Mouse (Mus musculus): Measurements from ENCODE around the gene Ntm.

Gene Ntm

DNA sequence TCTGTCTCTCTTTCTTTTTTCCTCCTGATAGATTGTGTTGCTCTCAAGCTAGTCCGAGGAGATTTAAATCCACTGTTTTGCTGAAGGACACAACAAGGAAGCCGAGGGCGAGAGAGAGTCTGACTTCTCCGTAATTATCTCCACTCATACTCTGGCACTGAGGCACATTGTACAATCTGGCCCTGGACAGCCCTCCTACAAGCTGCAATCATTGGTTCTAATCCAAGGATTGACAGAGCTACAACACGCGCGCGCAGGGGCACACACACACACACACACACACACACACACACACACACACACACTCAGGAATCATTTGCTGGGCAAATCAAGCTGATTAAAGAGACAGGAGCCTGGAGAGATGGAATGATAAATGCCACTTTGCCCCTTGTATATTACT lies at the start of gene Ntm:
Gene Ntm (minus strand): TSS at position 164 of the 400 bp plus-strand sequence.
- DNase-seq, result no peak

DNA sequence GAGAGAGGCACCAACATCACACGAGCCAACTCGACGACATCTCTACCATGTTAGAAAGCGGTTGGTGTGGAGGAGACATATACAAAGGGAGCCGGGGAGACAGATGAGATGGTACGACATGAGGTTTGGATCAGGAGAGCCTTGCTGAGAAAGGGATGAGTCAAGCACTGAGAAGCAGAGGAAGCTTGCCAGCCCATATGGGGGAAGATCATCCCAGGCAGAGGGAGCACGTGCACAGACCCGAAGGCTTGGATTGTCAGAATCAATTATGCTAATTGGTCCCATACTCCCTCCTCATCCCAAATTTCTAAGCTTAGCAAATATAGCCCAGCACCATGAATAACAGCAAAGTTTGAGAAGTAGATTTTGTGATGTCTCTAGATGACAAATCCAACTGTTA lies 42.8 kb upstream of the Ntm start:
- no peak for DNase-seq

DNA sequence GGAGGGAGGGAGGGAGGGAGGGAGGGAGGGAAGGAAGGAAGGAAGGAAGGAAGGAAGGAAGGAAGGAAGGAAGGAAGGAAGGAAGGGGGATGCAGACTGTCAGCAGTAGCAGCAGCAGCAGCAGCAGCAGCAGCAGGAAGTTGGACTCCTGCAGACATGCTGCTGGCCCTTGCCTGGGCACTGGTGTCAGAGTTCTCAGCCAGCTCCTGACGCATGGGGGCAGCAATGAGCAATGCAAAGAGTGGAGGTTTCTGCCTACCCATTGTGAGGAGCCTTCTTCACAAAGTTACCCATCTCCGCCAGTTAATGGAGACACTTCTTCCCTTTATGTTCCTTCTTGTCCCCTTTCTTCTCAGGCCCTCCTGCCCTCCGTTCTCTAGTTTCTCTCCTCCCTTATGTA lies 40.7 kb upstream of the Ntm start:
- DNase-seq, result peak; percentile 46

DNA sequence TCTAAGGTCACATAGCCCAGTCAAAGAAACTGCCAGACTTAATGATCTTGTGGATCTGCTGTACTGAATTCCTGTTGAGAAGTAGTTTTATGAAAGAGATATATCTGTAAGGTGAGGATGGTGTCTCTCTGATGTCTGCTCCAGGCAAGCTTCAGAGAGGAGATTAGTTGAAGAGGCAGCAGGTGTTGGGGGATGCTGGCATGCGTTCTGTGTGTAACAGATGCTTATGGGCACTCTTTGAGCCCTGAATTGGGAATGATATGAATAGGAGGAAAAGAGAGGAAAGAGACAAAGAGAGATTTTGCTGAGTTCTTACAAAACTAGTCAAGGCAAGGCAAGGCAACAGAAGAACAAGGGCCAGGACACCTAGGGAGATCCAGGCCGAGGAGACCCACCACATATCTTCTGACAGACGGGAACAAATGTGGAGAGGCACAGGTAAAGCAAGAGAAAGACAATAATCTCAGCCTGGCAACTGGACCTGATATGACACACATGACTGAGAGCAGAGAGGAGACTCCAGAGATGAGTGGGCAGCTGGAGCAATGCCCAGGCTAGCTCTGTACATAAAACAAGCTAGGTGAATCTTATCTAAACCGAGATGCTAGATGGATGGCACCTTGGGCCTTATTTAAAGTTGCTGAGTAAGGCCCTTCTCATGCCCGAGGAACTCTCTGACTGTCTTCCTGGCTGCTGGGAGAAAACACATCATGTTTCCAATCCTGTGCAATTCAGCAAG lies 18.4 kb upstream of the Ntm start:
- DNase-seq, result no peak

DNA sequence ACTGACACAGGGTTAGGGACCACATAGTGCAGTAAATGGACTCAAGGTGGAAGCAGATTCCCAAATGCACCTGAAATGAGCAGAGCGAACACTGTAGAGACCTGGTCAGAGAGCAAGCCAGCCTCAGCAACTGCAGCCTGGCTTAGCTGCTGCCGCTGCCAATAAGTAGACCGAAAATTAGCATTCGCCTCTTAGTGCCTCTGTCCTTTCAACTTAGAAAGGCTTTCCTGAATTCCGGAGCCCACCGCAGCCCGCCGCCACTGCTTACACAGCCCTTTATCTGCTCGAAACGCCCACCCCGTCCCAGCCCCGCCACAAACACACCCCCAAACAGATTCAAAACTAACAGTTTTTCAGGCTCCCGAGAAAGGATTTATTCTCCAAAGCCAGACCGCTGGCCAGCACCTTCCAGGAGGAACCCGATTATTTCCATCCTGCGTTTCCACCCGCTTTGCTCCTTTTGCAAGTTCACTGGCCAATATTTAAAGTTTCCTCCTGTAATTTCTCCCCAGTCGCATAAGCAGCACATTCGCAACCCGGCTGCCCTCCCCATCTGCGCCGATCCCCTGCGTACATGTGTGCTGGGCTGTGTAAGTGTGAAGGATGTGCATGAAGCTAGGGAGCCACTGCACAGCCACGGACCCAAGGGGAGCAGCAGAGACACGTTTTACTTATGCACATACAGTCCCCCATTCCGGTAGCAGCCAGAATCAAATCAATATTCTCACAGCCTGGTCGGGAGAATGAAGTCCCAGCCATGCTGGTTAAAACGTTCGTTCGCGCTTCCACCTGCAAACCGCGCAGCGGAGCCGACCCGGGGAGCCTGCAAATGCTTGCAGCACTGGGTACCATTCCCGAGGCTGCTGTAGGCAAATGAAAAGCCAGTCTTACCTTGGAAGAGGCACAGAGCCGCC lies 730 bp downstream of the Ntm start:
- DNase-seq, result no peak

DNA sequence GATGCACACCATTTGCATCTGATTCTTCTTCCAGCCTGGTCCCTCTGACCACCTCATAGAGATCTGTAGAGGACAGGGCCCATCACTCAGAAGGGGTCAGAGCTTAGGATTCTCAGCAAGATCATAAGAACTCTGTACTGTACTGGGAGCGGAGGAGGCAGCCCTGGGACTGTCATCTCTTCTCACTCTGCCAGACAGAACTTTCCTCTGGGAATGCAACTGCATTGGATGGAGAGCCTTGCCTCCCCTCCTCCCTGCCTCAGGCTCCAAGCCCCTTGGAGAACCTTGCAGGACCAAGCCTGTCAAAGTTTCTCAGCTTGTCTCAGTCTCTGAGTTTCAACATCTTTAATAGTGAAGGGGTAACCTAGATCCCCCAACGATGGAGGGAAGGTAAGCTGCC lies 1.4 kb downstream of the Ntm start:
- DNase-seq, result no peak

DNA sequence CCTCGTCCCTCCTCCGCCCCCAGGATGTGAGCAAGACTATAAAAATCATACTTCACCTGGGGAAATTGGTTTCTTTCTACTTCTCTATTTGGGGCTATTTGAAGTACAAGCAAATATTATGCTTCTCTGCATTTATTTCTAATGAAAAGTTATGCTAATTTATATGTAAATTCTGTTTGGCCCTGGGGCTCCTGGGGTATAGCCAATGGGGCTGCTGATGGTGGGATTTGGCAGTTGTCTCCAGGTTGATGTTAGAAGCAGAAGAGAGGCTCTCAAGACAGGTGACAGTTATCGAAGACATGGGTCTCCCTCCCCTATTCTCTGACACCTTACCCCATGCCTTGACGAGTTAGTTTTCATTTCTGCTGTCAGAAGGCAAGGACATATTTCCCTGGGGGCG lies 2.2 kb downstream of the Ntm start:
- no peak for DNase-seq

DNA sequence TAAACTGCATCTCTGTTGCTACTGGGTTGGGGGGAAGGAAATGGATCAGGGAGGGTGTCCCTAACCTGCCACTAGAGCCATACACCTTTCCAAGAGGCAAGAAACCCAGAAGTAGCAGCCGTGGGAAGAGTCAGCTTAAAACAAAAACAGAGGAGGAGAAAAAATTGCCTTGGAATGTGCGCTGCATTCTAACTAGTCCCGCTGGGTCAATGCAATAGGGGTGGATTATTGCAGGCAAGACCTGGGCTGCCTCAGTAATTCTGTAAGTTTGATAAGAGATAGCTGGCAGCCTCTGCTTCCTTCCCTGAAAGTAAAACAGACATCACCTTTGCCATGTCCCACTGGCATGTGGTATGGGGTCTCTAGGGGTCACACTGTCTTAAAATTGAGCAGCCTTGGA lies 2.7 kb downstream of the Ntm start:
- DNase-seq, result no peak

DNA sequence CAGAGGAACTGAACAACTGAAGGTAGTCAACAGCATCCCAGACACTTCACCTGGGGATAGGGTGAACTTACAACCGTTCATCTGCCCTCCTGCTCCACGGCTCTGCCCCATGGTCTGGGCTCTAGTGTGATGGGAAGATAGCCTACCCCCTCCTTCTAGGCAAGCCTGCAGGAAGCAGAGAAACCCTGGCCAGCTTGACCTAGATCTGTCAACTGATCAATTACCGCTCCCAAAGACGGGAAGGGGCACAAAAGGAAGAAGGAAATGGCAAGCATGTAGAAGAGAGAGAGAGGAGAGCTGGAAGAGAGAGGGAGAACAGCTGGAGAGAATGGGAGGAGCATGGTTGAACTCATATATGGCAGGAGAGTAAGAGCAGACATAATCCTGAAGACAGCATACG lies 6.0 kb downstream of the Ntm start:
- DNase-seq, result no peak

DNA sequence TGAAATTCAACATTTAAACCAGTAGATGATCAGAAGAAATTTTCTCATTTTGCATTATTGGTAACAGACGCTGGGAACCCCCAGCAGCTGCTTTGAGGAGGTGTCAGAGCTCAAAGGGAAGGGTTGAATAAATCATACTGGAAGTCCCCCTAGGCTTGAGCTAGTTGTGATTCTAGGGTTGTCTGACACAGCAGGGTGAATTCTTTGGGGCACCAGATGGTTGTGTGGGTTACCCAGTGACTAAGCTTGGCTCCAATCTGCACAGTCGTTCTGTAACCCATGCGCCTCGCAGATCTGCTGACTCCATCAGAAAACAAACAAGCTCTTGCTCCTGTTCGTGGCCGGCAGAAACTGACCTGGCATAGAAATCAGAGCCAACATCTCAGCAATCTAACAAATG lies 8.9 kb downstream of the Ntm start:
- no peak for DNase-seq

DNA sequence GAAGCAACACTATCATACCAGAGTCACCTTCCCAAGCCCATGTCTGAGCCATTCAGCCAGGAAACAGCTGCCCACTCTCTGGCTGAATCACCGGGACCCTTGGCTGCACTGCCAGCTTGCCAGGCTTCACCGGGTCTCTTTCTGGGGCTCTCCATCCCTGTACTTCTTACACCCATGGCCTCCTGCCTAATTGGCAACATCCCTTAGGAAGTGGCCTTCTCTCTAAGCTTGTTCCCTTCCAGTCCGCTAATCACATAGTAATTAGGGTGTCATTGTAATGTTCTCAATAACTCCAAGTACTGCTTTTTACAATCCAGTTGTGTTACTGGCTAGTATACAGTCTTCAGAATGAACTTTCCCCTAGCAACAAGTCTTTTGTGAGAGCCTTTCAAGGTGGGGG lies 13.9 kb downstream of the Ntm start:
- no peak for DNase-seq

DNA sequence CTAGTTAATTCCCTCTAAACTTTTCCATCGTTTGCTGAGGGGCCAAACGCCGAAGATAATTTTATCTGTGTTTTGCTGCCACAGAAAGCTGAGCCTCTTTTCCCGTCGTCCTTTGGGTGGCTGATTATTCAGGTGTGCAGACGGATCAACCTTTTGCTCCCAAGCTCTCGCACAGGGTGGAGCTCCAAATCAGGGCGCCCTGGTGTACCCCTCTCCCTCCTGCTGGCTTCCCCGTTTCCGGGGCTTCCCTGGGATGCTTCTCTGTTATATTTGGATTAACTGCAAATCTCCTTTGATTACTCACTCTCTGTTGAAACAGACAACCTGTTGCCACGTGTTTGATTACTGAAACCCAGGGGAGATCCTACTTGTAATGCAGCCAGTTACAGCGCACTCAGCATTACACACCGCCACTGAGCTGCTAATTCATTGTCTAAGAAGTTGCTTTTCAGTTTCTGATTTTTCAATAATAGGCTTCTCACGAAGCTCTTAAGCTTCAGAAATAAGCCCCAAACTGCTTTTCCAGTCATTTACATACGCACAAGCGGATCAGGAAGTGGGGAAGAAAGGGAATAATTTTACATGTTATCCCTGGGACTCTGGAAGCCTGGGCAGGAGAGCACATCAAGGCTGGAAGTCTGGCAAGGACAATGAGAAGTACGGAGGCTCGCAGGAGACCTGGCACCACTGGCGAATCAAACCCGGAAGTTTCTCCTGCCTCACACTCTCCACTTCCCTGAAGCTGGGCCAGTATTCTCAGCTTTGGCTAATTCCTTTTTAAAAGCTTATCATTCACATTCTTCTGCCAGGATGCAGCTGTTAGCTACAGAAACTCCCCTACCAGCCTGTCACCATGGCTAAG lies 19.5 kb downstream of the Ntm start:
- DNase-seq, result no peak

DNA sequence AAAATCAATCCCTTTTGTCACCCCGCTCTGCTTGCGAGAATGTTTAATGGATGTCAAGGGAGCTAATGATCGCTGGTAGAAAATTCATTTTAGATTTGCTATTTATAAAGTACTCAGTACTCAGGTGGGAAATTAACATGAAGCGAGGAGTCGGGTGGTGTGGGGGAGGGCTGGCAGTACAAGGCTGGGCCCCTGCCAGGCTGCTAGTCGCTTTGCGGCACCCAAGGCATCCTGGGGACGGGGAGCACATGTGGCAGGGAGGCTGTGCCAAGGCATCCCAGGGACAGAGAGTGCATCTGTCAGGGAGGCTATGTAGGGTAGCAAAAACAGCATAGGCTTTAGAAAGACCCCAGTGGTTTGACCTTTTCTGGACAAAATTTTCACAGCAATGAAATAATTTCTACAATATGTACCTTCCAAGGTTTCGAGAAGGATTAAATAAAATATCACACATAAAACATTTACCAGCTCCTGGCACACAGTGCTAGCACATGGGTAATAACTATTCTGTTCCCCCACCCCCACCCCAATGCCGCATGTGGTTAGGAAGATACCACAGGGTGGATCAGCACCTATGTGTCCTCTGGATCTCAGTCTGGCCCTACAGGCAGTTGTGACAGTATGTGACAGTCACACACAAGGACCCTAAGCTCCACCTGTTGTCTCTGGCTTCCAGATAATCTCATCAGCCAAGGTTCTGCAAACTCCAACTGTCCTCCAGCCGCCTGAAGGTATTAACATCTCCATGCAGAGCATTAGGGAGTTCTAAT lies 20.6 kb downstream of the Ntm start:
- no peak for DNase-seq

DNA sequence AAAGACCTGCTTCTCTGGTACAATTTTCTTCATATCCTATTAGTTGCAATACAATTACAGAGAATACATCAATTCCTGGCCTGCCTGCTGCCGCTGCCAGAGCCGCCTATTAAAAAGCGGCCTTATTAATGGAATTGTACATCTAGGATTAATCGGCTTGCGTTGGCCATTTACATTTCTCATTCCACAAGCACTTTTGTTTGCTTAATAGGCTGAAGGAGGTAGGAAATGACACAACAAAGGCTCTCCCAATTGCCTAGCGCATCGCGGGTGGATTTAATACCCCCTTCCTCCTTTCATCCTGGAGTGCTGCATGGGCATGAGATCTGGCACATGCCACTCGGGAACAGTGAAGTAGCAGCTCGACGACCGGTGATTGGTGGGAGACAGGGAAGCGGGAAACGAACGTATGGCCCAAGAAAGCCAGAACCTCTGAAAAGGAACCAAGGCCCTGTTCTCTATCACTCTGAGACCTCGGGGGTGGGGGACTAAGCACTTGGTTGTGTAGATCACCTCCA lies 23.4 kb downstream of the Ntm start:
- DNase-seq, result no peak

DNA sequence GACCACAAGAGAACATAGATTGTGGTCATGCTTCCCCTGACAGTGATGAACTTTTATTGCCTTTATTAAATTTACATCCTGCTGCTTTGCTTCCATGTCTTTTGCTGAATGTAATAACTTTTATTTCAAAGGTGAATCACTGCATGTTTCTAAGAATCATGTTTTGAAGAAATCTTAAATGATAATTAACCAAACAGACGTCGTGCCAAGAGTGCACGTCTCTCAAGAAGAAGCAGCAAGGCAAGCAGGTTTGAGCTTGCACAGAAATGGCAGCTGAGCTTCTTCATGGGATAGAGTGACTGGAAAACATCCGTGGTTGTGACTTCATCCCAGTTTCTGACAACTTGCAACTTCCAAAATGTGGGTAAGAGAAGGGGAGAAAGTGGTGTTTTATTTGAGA lies 34.1 kb downstream of the Ntm start:
- DNase-seq, result no peak

DNA sequence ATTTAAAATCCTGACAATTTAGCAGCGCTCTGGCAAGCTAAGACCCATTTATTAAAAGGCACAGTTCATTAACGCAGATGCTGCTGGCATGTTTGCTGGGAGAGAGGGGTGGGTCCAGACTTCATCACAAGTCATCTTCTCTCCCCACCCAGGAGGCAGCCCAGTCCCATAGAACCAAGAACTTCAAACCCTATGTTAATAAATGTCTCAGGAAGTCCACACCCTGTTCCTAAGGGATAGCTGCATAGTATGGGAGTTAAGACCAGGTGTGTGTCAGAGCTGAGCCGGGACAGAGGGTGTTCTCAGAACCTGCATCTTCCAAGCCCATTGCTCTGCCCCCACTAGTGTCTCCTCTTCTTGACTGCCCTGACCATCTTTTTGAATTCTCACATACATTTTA lies 37.6 kb downstream of the Ntm start:
- DNase-seq, result no peak

DNA sequence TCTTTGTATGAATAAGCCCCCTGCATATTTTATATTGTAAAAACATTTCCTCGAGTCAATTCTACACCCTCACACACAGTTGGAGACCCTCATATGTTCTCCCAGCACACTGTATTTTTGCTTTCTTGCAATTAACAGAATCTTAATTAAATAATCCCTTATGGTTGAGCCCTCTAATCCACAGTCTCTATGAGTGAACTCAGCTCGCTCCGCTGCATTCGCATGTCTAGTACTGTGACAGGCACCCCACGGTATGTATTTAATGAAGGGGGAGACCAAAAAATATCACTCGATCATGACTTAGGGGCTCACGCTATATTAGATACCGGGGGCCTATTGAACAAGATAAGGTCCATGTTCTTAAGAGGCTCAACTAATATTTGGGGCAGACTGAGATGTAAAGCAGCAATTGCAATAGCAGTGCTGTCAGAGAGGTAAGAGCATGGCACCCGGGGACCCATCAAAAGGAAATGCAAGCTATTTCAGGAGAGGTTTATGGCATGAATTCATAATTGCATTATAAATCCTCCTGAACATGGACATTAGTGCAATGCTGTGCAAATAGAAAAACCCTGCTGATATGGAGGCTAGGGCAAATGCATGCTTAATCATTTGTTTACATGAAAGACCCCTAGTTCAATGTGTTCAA lies 64.4 kb downstream of the Ntm start:
- DNase-seq, result no peak

DNA sequence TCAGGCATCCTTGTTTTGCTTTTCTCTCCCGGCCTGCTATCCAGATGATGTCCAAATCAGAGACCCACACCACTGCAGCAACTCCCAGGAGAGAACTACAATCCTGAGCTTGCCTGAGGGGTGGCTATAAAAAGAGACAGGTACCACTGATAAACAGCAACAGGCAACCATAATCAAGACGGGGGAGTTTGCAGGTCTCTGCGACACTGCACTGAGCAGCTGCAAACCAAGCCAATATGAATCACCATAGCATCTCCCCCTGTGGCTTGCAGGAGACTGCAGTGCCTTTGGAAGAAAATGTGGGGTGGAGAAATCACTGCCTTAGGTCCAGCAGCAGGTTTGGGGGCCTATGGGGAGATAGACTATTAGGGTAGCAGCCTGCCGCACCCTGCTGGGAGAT lies 65.5 kb downstream of the Ntm start:
- no peak for DNase-seq

DNA sequence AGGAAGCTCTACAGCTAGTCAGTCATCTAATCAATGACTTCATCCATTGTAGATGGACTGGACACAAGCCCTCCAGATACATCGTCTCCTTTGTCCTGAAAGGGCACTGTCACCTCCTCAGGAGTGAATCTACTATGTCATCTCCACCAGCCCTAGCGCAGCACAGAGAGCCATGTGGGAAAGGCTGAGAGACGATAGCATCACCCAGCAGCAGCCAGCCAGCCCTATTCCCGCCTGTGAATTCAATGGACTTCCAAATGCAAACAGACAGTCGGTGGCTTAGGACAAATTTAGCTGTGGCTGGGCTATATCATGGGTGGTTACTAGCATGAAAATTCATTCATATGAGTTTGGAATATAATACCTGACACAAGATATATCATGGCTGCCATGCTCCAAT lies 70.1 kb downstream of the Ntm start:
- no peak for DNase-seq

DNA sequence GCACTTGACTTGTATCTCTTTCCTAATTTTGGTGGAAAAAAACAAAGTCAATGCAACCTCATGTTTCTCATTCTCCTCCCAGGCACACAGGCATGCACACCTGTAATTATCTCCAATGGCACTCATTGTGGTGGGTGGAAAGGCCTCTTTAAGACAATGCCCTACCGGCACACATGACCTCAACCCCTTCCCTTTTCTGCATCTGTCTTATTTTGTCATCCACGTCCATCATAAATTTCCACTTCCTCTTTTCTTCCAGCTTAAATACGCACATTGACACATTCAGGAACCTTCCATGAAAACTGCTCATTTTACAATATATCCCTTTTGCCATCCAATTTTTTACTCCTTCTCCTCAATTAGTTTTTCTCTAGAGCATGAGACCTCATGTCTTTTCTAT lies 74.2 kb downstream of the Ntm start:
- no peak for DNase-seq

DNA sequence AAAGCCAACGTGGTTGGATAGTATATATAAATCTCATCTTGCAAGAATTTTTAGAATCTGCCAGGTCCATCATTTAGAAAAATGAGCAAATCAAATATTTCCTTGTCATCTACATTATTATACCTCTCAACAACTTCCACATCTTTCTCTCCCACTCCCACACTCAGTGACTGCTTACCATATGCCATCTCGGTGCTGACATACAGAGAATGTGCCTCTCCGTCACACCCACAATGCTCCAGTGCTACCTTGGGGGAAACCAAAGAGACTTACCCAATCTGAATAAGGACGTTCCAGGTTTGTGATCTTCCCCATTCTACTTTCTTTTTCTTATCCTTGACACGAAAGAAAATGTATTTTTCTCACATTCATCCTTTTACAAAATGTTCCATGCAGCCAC lies 75.0 kb downstream of the Ntm start:
- no peak for DNase-seq

DNA sequence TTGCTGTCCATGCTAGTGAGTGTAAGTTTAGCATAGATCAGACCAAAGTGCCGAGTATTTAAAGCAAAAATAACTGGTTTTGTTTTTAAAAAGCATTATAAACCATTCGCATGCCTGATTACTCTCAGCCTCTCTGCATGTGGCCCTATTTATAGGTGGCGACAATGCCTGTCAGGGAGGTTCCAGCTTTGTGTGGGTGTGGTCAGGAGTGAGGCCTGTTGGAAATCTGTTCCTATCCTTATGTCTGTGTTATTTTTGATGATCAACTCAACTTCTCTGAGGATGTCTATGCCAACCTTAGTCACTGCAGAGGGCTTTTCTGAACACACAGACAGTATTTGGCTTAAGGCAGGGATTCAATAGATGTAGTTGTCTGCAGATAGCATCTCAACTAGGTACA lies 78.9 kb downstream of the Ntm start:
- no peak for DNase-seq
